Mouse (Mus musculus): ENCODE results near the gene Plcb1.
"Not testable (repeated sequence)": the region's sequence is repeated elsewhere in the genome, so short reads cannot be mapped to it uniquely, and the experiment has no call there.

Plcb1 gene

GRCm38 (mm10) chr2:134974711-134975110, 188.8 kb downstream of the Plcb1 start:
- DNase-seq (ENCODE audit: low read depth): no peak

DNA sequence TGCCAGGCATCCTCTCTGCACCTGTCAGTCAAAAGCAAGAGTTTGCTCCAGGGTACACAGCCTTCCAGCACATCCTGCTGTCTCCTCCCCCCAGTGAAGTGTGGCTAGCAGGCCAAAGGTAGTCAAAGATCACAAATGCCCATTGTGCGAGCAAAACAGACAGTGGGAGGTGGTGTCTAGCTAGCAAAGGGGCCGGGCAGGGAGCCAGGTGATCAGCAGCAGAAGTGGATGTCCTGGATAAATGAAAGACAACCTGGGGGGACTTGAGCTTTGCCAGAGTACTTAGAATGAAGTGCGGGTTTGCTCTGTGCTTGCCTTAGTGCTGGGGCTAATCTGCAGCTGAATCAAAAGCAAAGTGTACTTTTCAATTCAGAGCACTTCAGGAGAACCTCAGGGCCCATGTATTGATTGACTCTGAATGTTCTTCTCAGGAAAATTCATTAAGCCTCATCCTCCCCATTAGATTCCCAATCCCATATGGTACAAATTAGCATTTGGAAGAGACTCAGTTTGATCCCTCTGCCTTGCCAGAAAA, 191.0 kb downstream of the Plcb1 start:
- DNase-seq (ENCODE audit: low read depth): no peak

DNA sequence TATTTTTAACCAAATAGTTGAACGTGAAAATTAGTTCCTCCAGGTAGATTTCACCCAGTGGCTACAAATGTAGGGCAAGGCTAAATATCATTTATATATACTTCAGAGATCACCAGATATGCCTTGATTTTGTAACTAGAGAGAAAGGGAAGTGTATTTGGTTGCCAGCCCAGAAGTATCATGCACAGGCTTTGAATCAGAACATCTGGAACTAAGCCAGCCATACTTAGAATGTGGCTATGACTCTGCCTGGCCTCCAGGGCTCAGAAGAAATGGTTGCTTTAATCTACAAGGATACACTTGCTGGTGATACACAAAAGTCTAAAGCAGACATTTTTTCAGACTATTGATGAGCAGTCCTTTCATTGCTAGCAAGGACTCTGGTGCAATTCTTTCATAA, 191.8 kb downstream of the Plcb1 start:
- DNase-seq (ENCODE audit: low read depth): peak; percentile 44

DNA sequence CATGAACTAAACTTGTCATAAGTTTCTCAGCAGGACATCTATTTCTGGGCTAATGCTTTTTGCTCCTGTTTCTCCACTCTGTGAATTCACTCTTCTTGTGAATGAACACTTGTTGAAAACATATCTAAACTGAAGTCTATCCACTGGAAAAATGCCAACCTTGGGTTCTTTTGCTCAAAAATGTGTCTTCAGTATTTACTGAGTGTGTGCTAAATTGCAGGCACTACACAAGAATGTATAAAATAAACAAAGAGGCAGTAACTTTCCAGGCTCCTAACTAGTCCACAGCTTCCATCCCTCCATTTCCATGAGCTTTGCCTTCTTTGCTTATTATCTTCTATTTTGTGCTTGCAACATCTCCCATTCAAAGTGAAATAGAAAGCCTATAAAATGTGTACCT, 195.5 kb downstream of the Plcb1 start:
- no peak for DNase-seq (ENCODE audit: low read depth)

- DNase-seq (ENCODE audit: low read depth): no peak
These were observed 199.0 kb downstream of the Plcb1 start for GRCm38 (mm10) chr2:134984884-134985283.

GRCm38 (mm10) chr2:134987978-134988377, 202.1 kb downstream of the Plcb1 start:
- DNase-seq (ENCODE audit: low read depth): no peak

DNA sequence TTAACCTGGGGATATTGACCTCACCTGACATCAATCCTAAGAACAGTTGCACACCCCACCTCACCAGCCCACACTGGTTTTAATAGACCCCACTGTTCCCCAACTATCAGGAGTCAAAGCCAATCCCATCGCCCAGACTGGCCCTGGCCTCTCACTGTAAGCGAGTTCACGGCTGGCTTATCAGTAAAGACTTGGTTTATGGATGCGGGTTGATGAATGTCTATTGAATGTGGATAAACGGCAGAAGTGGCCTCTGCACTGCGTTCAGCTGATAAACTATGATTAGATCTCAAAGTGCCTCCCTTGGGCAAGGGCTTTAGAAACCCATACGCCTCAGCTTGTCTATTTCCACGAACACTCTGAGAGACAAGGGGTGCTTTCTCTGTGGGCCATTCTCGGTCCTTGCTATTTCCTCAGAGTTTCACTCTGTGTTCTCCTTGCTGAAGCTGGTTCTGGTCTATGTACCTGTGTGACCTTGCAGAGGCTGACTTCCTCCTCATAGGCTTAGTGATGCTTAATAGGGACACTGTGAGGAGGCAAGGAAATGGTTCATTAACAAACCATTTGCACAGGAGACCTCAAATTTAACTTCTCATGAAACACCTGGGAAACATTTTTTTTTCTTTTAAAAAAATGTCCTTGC, 203.9 kb downstream of the Plcb1 start:
- no peak for DNase-seq (ENCODE audit: low read depth)

DNA sequence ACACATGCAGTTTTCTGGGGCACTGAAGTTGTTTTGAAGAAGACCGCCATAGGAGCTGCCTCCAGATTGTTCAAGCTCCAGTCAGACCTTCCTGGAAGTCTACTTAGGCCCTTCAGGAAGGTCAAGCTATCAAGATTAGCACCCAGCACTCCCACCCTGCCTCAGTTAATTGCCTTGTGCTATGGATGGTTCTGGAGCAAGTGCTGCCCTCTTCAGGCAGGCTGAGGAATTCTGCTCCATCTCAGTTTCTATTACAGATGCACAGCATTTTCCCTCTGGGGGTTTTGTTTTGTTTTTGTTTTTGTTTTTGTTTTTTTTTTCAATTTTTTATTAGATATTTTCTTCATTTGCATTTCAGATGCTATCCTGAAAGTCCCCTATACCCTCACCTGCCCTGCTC, 221.3 kb downstream of the Plcb1 start:
- no peak for DNase-seq (ENCODE audit: low read depth)

DNA sequence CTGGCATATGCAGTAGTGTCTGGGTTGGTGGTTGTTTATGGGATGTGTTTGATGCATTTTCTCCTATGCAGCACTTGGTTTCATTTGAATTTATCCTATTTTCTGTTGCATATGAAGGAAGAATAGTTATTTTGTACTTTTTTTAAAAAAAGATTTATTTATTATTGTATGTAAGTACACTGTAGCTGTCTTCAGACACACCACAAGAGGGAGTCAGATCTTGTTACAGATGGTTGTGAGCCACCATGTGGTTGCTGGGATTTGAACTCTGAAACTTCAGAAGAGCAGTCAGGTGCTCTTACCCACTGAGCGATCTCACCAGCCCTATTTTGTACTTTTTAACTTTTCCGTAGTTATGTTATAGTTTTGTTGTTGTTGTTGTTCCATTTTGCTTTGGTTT, 222.0 kb downstream of the Plcb1 start:
- DNase-seq (ENCODE audit: low read depth): not testable (repeated sequence)

GRCm38 (mm10) chr2:135010371-135010770, 224.5 kb downstream of the Plcb1 start:
- DNase-seq (ENCODE audit: low read depth): no peak

DNA sequence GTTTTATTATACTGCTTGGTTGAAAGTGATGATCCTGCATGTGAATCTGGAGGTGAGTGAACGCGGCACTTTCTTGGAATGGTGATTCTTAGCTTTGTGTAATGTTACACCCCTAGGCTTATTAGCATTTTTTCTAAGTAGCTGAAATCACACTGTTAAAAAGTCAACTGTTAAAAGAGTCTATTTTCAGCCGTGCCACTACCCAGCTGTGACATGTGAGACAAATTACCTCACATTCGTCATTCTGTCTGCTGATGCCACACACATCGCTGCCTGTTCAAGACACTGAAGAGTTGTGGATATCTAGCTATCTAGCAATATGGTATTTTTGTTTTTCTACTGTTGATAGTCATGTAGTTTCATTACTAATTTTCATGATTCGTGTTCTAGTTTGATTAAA, 229.6 kb downstream of the Plcb1 start:
- DNase-seq (ENCODE audit: low read depth): no peak

GRCm38 (mm10) chr2:135018275-135018674, 232.4 kb downstream of the Plcb1 start:
- no peak for DNase-seq (ENCODE audit: low read depth)

DNA sequence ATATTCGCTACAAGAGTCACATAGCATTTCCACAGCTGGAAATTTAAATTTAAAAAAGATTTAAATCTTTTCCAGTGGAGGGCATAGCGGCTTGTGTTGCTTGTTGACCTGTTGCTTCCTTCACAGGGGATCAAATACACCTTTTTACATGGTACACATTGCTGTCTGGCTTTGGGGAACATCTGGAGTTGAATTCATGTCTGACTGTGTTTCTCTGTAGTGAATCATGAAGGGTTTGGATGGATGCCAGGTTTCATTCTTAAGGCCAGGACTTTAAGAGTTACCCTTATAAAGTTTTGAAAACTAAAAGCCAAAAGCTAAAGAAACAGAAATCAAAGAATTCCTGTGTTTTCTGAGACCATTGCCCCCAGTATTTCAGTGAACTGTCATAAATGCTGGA, 232.8 kb downstream of the Plcb1 start:
- peak; percentile 29 for DNase-seq (ENCODE audit: low read depth)

- DNase-seq (ENCODE audit: low read depth): no peak
These were observed 233.7 kb downstream of the Plcb1 start for GRCm38 (mm10) chr2:135019588-135019987.

- no peak for DNase-seq (ENCODE audit: low read depth)
These were observed 243.4 kb downstream of the Plcb1 start for GRCm38 (mm10) chr2:135029288-135029687.

DNA sequence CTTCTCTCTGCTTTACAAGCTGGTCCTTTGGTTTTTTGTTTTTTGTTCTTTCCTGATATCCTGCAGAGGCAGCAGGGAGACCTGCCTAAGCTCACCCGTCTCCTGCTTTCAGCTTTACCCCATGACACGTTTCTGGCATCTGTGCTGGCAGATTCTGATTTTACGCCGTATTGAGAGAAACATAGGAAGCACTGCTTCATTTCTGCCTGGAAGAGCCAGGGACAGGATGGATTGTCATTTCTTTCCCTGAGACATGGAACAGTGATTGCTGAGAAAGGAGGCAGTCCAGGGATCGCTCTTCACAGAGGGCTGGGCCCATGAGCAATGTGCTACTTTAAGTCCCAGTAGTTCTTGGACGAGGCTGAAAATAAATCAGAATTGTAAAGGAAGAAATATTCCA, 243.8 kb downstream of the Plcb1 start:
- DNase-seq (ENCODE audit: low read depth): no peak

GRCm38 (mm10) chr2:135035640-135036260, 249.9 kb downstream of the Plcb1 start:
- DNase-seq (ENCODE audit: low read depth): peak; percentile 81

DNA sequence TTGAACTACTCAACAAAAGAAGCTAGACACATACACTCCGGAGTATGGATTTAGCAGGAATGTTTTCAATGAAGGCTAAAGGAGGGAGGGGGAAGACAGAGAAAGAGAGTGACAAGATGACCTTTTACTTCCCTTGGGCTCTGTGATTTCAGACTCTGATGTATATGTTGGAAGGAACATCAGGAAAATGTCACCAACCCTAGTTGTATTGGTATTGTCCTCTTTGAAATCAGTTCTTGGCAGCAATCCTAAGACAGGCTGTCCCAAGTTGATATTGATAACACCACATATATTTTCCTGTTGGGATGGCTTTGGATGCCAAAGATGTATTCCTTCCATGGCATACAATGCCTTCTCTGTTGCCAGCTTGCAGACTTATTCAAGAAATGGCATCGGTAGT, 262.9 kb downstream of the Plcb1 start:
- no peak for DNase-seq (ENCODE audit: low read depth)

GRCm38 (mm10) chr2:135049283-135049682, 263.4 kb downstream of the Plcb1 start:
- no peak for DNase-seq (ENCODE audit: low read depth)

DNA sequence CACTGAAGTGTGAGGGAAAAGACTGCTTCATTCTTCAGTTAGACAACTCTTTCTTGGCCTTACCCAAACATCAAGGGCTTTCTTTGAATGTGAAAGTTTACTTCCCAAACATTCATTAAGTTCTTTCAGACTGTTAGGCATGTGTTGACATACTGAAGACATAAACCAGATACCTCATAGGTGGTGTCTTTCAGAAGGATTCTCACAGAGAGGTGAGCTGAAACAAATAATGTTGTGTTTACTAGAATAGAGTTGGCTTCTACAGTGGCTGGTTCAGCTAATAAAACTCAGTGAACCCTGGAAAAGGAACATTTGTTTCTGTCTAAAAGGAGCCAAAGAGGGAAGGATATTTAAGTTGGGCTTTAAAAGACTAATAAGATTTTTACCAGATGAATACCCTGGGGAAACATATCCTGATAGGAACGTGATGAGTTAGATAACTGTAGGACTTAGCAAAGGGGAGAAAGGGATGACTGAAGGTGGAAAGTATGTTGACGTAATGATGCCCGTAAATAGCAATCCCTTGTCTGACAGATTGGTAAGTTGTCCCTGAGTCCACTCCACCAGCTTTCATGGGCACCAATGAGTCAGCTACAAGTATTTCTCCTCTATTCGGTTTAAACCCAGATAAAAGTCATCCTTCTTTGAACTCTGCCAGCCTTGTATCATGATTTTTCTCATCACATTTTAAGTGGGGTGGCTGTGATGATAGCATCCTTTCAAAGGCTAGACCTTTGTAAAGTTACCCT, 265.8 kb downstream of the Plcb1 start:
- DNase-seq (ENCODE audit: low read depth): no peak

- no peak for DNase-seq (ENCODE audit: low read depth)
These were observed 267.5 kb downstream of the Plcb1 start for GRCm38 (mm10) chr2:135053391-135053790.

DNA sequence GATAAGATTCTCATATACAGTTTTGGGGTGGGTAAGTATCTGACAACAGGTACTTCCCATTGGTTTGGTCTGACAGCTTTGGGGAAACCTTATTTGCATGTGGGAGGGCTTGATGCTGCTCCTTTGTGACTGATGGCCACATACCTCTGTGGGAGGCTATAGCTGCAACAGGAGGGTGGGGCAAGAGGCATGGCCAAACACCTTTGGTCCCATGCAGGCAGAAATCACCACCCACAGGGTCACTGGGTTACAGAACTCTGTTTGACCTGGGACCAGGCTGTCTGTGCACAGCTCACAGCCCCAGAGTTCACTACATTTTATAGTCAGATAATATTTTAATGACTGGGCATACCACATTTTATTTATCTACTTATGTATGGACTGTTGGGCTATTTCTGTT, 281.6 kb downstream of the Plcb1 start:
- no peak for DNase-seq (ENCODE audit: low read depth)

DNA sequence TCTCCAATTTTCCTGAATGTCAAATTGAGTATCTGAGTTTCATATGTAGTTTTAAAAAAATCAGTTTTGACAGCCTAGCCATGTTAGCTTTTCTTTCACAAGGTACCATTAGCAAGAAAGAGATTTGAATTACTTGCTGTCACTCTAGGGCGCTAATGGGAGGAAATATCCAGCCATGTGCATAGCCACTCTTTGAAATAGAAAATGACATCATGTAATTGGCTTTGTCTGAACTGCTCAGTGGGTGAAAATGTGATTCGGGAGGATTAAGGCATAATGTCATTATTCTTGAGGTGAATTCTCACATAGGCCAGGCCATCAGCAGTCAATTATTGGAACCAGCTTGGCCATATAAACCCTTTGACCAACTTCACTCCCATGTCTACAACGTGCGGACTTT, 285.5 kb downstream of the Plcb1 start:
- no peak for DNase-seq (ENCODE audit: low read depth)
